Mouse (Mus musculus) G1E (cell line): Measurements from ENCODE around the gene Iqschfp. TPM values are rescaled to one million over a fixed set of nuclear protein-coding genes. Genes with fewer than 3 reads are reported as not detected.

Experiments used
- ATAC-seq: 2 replicates; pipeline ENCODE4 v1.8.0; 2016; ENCODE audit warnings: mild to moderate bottlenecking; ENCODE audit not compliant: insufficient number of reproducible peaks, poor library complexity, low FRiP score, severe bottlenecking; ENCODE audit errors: extremely low read depth
- DNase-seq: peaks from one replicate; pipeline ENCODE4 v3.0.0; 2012; ENCODE audit warnings: low spot score
- H3K27me3 ChIP-seq: 2 replicates; pipeline ENCODE4 v1.6.1; 2012; ENCODE audit warnings: mild to moderate bottlenecking, low read length, inconsistent platforms; ENCODE audit not compliant: insufficient read depth
- H3K36me3 ChIP-seq: replicated peaks from 2 replicates; pipeline ENCODE3; 2012; ENCODE audit warnings: mild to moderate bottlenecking, inconsistent platforms
- H3K4me1 ChIP-seq: 2 replicates; pipeline ENCODE4 v1.6.1; 2012; ENCODE audit warnings: low read depth, low read length, inconsistent platforms, mixed read lengths; ENCODE audit not compliant: insufficient read depth
- H3K4me3 ChIP-seq: 2 replicates; pipeline ENCODE4 v1.5.1; 2012; ENCODE audit warnings: low read depth, mild to moderate bottlenecking, inconsistent platforms, low read length, moderate library complexity, mixed read lengths
- H3K9me3 ChIP-seq: replicated peaks from 2 replicates; pipeline ENCODE4 v1.6.1; 2012; ENCODE audit warnings: inconsistent platforms
- CTCF ChIP-seq: IDR thresholded peaks from 2 replicates; pipeline ENCODE4 v1.5.1; 2012; ENCODE audit warnings: low read depth, low read length, inconsistent platforms, mixed read lengths
- GATA1 ChIP-seq: IDR thresholded peaks from 2 replicates; pipeline ENCODE4 v1.6.1; 2012; ENCODE audit warnings: borderline replicate concordance, low read length, inconsistent platforms, mixed read lengths
- GATA2 ChIP-seq: IDR thresholded peaks from 2 replicates; pipeline ENCODE4 v1.6.1; 2012; ENCODE audit warnings: low read depth, low read length, inconsistent platforms, borderline replicate concordance
- POLR2AphosphoS5 ChIP-seq: IDR thresholded peaks from 2 replicates; pipeline ENCODE4 v1.6.1; 2012; ENCODE audit warnings: low read depth, low read length, inconsistent platforms; ENCODE audit not compliant: insufficient replicate concordance
- TAL1 ChIP-seq: conservative IDR thresholded peaks from 2 replicates; pipeline ENCODE4 v1.6.1; 2012; ENCODE audit warnings: low read depth, low read length, inconsistent platforms, mixed read lengths
- polyA plus RNA-seq: library from polyadenylated mRNA; stranded (reverse); fragments of >175 nt; gene quantifications from 2 replicates; pipeline ENCODE4 v1.2.3, GENCODE M21; 2012
- total RNA-seq, 2 experiments: library from RNA; stranded (forward) in 1 of 2; stranded (reverse) in 1 of 2; fragments of 200-1000 nt in 1 of 2; fragments of >200 nt in 1 of 2; fragmentation: Nextera tagmentation in 1 of 2; gene quantifications; 2 replicates each; pipeline ENCODE4 v1.2.3; 2014 to 2017

Gene Iqschfp
- total and polyA plus RNA-seq, 3 experiments, result not detected

DNA sequence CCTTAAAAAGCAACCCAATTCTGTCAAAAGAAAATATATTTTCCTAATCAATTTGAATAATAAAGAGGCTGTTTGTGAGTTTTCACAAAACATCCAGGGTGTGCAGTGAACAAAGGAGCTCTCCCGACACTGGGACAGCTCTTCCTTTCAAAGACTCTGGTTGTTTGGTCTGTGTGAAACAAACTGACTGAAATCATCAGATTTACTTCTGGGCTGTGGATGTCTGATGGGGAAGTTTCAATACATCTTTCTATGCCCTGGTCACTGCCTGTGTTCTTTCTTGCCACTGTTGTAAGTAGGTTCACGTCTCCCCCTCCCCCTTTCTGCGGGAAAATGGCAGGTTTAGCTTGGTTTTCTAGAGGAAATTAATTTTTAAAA is 622.1 kb downstream of the Iqschfp start:
- ATAC-seq (no peak), DNase-seq (no peak)
- no peaks in the 10 kb centered on the region for H3K36me3 ChIP-seq
- no peak overlapping the region for H3K4me3 ChIP-seq
- peaks cover 51% of the 10 kb centered on the region for H3K9me3 ChIP-seq
- no peaks in the 10 kb centered on the region for H3K27me3 ChIP-seq
- TF ChIP-seq GATA2 (no peak), POLR2AphosphoS5 (no peak), GATA1 (no peak), TAL1 (no peak), CTCF (no peak)
- no peaks in the 10 kb centered on the region for H3K4me1 ChIP-seq

DNA sequence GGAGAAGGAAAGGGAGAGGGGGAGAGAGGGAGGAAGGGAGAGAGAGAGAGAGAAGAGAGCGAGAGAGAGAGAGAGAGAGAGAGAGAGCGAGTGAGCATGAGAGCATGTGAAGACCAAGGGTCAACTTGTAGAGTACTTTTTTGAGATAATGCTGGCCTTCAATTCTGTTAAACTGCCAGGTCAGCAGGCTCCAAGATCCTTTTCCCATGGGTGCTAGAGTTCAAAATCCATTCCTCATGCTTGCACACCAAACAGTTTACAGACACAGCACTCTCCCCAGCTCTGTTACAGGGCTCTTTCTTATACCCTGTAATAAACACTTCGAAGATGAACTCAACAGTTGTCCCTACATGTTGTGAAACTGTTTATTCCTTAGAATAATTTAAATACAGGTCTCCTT is 622.7 kb downstream of the Iqschfp start:
- H3K27me3 ChIP-seq, result no peaks in the 10 kb centered on the region
- no peak overlapping the region for H3K4me3 ChIP-seq
- DNase-seq, result no peak
- H3K4me1 ChIP-seq, result no peaks in the 10 kb centered on the region
- peaks cover 47% of the 10 kb centered on the region for H3K9me3 ChIP-seq
- TF ChIP-seq GATA2 (no peak), TAL1 (no peak), POLR2AphosphoS5 (no peak), GATA1 (no peak), CTCF (no peak)
- ATAC-seq, result no peak
- H3K36me3 ChIP-seq, result no peaks in the 10 kb centered on the region

DNA sequence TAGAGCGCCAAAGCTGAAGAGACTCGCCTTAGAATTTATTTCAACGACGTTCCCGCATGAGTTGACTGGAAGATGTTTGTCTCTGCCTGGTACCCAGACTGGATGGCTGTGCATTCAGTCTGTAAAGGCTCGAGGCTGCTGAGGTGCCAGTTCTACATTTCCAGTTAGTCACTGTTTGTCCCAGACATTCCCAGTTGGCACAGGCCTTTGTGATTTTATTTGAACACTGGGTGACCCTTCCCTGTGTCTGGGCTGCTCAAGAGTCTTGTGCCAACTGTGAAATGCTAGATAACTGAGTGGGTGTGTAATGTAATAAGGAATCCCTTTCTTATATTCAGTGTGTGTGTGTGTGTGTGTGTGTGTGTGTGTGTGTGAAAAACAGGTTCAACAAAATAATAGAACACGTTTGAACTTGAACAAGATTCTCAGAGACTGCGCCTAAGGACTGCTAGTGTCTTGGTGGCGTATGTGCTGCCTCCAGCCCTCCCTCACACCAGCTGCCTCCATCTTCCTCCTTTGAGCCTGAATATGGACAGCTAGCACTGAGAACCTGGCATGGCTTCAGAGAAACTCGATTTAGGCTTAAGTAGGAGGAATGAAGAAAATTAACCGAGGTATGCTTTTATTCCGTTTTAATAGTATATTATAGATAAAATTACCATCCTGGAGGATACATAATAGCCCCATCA is 624.5 kb downstream of the Iqschfp start:
- H3K9me3 ChIP-seq, result peaks cover 37% of the 10 kb centered on the region

DNA sequence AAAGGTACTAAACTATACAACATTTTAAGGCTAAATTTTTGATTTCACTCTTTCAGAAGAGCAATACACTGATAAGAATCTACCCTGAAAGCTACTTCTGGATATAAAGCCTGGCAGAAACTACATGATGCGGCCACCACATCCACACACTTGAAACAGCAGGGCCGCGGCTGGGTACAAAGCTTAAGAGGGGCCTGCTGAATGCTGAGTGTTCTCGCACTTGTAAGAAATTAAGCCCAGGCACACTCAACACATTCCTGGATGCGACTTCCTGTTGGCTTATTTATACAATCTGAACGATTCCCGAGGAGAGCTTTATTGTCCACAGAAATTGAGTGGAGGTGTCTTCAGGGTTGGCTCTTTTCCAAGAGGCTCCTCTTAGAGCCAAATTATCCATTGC is 625.2 kb downstream of the Iqschfp start:
- Histone ChIP-seq H3K4me1 (no peaks in the 10 kb centered on the region), H3K27me3 (no peaks in the 10 kb centered on the region), H3K4me3 (no peak overlapping the region), H3K9me3 (peaks cover 33% of the 10 kb centered on the region), H3K36me3 (no peaks in the 10 kb centered on the region)
- no peak for DNase-seq
- TF ChIP-seq GATA2 (no peak), GATA1 (no peak), POLR2AphosphoS5 (no peak), CTCF (no peak), TAL1 (no peak)
- no peak for ATAC-seq

More for the DNA sequence above, 624.5 kb downstream of the Iqschfp start:
- H3K4me3 ChIP-seq, result no peak overlapping the region
- no peak for ATAC-seq
- H3K4me1 ChIP-seq, result no peaks in the 10 kb centered on the region
- H3K36me3 ChIP-seq, result no peaks in the 10 kb centered on the region
- DNase-seq, result no peak
- TF ChIP-seq POLR2AphosphoS5, result no peak
- no peak for TF ChIP-seq GATA1
- no peak for TF ChIP-seq GATA2
- TF ChIP-seq TAL1, result no peak
- no peak for TF ChIP-seq CTCF
- no peaks in the 10 kb centered on the region for H3K27me3 ChIP-seq

DNA sequence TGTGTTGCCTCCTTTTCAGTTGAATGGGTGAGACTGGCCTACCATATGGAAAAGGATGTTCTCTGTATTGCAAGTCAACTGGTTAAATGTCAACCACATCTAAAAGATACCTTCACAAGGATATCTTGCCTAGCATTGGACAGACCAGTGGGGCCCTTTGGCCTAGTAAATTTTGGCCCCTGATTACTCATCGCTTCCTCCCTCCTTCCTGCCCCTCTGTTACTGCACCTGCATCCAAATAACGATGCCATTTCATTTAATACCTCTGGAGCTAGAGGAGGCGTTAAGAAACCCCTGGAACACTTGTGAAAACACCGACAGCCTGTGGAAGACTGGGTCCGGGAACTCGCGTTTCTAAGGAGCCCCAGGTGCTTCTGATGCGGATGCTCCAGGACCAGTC is 626.0 kb downstream of the Iqschfp start:
- no peak for ATAC-seq
- TF ChIP-seq POLR2AphosphoS5 (no peak), GATA2 (no peak), GATA1 (no peak), CTCF (no peak), TAL1 (no peak)
- Histone ChIP-seq H3K36me3 (no peaks in the 10 kb centered on the region), H3K4me1 (no peaks in the 10 kb centered on the region), H3K27me3 (no peaks in the 10 kb centered on the region), H3K4me3 (no peak overlapping the region), H3K9me3 (peaks cover 25% of the 10 kb centered on the region)
- no peak for DNase-seq

DNA sequence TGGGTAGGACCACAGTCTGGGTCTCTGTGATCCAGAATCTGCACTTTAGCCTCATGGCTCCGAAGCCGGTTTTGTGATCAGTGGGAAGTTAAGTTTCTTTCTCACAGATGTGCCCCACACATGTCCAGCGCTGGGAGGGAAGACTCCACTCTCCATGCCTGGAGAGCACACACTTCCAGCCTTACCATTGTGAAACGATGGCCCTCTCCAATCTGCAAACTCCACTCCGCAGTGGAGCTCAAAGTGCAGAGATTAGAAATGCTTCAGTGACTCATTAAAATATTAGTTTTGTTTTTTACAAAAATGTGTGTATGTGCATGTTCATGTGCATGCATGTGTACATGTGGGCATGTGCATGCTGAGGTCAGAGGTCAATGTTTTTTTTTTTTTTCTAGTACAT is 626.6 kb downstream of the Iqschfp start:
- ATAC-seq (no peak), DNase-seq (no peak)
- peaks cover 19% of the 10 kb centered on the region for H3K9me3 ChIP-seq
- H3K36me3 ChIP-seq, result no peaks in the 10 kb centered on the region
- H3K4me3 ChIP-seq, result no peak overlapping the region
- H3K27me3 ChIP-seq, result no peaks in the 10 kb centered on the region
- H3K4me1 ChIP-seq, result no peaks in the 10 kb centered on the region
- TF ChIP-seq POLR2AphosphoS5 (no peak), CTCF (no peak), GATA2 (no peak), GATA1 (no peak), TAL1 (no peak)
